Mouse (Mus musculus) midbrain, embryonic 10.5 days (tissue): Measurements from ENCODE around the gene Slc35f6. TPM values are rescaled to one million over a fixed set of nuclear protein-coding genes. Genes with fewer than 3 reads are reported as not detected.

Experiments used
- DNase-seq: peaks from one replicate; pipeline ENCODE4 v3.0.0-alpha.2; 2017; ENCODE audit warnings: low spot score
- H3K27ac ChIP-seq: fragments of 300-500 bp; sonication (generic); replicated peaks from 2 replicates; pipeline ENCODE4 v1.5.1; 2016; ENCODE audit warnings: mild to moderate bottlenecking
- H3K27me3 ChIP-seq: fragments of 300-500 bp; sonication (generic); 2 replicates; pipeline ENCODE4 v1.6.1; 2016; ENCODE audit warnings: low read depth, mild to moderate bottlenecking; ENCODE audit not compliant: poor library complexity, severe bottlenecking
- H3K36me3 ChIP-seq: fragments of 300-500 bp; sonication (generic); 2 replicates; pipeline ENCODE4 v1.6.1; 2016; ENCODE audit warnings: mild to moderate bottlenecking, moderate library complexity
- H3K4me1 ChIP-seq: fragments of 300-500 bp; sonication (generic); 2 replicates; pipeline ENCODE4 v1.6.1; 2016
- H3K4me3 ChIP-seq: fragments of 300-500 bp; sonication (generic); 2 replicates; pipeline ENCODE4 v1.5.1; 2016; ENCODE audit warnings: mild to moderate bottlenecking, moderate library complexity
- H3K9me3 ChIP-seq: fragments of 300-500 bp; sonication (generic); replicated peaks from 2 replicates; pipeline ENCODE4 v1.6.1; 2016; ENCODE audit warnings: mild to moderate bottlenecking
- WGBS: fragments of 180-500 bp; shearing (Covaris S2); methylation state at CpG from one replicate; pipeline ENCODE4 v1.1.7; 2016; 5-methylcytosine and 5-hydroxymethylcytosine counted together
- polyA plus RNA-seq: library from polyadenylated mRNA; unstranded; fragments of >200 nt; fragmentation: Nextera tagmentation; extraction: Ambion mirVana; gene quantifications from 2 replicates; pipeline ENCODE4 v1.2.1, GENCODE M21; 2016

Gene Slc35f6
- polyA plus RNA-seq, 1 experiment from 2014 or later: 26.7 TPM

DNA sequence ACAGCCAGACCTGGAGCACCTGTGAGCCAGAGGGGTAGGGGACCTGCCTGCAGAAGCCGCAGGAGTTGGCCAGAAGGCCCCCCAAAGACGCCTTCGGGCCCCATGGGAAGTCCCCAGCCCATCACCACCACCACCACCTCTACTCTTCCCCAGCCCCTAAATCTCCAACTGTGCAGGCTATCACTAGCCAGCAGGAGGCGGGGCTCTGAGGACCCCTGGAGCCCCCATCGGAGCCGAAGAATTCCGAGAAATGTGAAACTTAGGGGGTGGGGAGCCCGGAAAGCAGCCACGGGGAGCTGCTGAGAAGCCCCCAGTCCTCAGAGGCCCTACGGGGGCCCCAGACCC lies 24.9 kb upstream of the Slc35f6 start:
- Histone ChIP-seq H3K4me3 (peak overlapping the region; percentile 58), H3K27ac (peak overlapping the region; percentile 52), H3K27me3 (peaks cover 77% of the 10 kb centered on the region), H3K9me3 (no peaks in the 10 kb centered on the region), H3K36me3 (no peaks in the 10 kb centered on the region), H3K4me1 (peaks cover 22% of the 10 kb centered on the region)
- DNase-seq: no peak
- WGBS: 0% methylated on average over 10 of the region's 10 CpGs

DNA sequence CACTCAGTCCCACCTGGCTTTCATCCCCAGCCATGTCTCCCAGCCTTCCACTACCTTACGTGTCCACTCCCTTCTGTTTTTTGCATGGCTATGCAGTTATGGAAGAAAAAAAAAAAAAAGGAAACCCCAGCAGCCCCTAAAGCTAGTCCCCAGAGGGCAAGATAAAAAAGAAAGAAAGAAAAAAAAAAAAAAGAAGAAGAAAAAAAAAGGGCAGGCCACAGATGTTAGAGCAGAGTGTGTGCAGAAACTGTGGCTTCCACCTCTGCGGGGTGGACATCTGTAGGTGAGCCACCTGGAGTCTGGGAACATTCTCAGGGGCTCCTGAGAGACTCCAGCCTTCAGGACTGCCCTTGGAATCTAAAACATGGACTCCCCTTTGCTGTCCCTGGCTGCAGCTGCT lies 24.4 kb upstream of the Slc35f6 start:
- DNase-seq: no peak
- Histone ChIP-seq H3K4me1 (peaks cover 20% of the 10 kb centered on the region), H3K9me3 (no peaks in the 10 kb centered on the region), H3K36me3 (no peaks in the 10 kb centered on the region), H3K27me3 (peaks cover 71% of the 10 kb centered on the region), H3K4me3 (peak overlapping the region; percentile 58; the same call in 1 of the 2 replicates), H3K27ac (no peak overlapping the region)
- WGBS: 45% methylated on average over 2 of the region's 2 CpGs

DNA sequence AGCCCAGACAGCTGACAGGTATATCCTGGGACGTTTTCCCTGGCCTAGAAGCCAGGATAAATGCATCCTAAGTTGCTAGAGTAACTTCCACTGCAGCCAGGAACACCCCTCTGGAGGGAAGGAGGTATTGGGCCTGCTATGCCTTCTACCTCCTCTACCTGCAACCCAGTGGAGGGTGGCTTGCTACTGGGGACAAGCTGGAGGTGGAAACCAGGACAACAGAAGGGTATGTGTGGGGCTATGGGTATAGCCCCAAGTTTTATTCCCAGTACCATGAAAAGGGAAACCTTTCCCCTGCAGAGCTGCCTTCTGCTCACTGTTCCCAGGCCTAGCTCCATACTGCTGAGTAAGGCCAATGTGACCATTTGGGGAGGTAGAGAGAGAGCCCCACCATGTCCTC lies 23.4 kb upstream of the Slc35f6 start:
- 38% methylated on average over 1 of the region's 1 CpGs for WGBS
- no peaks in the 10 kb centered on the region for H3K36me3 ChIP-seq
- no peak overlapping the region for H3K27ac ChIP-seq
- no peak for DNase-seq
- H3K4me3 ChIP-seq: no peak overlapping the region
- H3K27me3 ChIP-seq: peaks cover 65% of the 10 kb centered on the region
- no peaks in the 10 kb centered on the region for H3K9me3 ChIP-seq
- peaks cover 20% of the 10 kb centered on the region for H3K4me1 ChIP-seq

DNA sequence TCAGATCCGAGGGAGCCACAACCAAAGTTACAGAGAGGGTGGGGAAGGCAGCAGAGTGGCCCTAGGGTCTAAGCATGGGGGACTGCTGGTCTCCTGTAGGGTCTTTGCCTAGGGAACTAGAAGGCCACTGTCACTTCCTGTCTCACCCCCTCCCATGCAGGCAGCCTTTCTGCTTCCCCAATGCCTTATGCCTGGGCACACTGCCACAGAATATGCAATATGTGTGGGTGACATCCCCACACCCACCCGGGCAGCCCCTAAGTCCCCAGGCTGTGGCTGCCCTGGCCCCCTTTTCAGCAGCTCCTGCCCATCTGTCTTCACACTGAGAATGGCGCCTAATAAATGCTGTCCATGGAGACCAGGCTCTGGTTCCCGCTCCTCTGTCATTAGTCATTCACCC lies 22.8 kb upstream of the Slc35f6 start:
- peaks cover 64% of the 10 kb centered on the region for H3K27me3 ChIP-seq
- 60% methylated on average over 4 of the region's 4 CpGs for WGBS
- no peak overlapping the region for H3K4me3 ChIP-seq
- H3K36me3 ChIP-seq: no peaks in the 10 kb centered on the region
- H3K4me1 ChIP-seq: peaks cover 20% of the 10 kb centered on the region
- H3K9me3 ChIP-seq: no peaks in the 10 kb centered on the region
- DNase-seq: no peak
- no peak overlapping the region for H3K27ac ChIP-seq

DNA sequence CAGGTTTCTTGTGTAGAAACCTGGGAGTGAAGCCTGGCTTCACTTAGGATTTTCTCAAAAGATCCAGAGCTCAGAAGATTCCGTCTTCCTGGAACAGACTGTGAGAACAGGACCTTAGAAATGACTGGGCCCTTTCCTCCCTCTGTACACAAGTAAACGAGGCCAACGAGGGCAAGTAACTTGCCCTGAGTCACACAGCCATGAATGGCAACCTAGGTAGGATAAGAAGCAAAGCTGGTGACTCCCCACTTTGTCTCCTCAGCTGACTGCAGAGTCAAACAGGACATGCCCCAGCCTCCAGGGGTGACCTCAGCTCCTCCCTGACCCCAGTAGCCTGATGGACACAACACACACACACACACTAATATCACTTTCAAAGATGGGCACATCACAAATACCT lies 22.4 kb upstream of the Slc35f6 start:
- DNase-seq: no peak
- 85% methylated on average over 3 of the region's 3 CpGs for WGBS
- Histone ChIP-seq H3K36me3 (no peaks in the 10 kb centered on the region), H3K27ac (no peak overlapping the region), H3K27me3 (peaks cover 61% of the 10 kb centered on the region), H3K4me1 (peaks cover 20% of the 10 kb centered on the region), H3K4me3 (no peak overlapping the region), H3K9me3 (no peaks in the 10 kb centered on the region)

GRCm38 (mm10) chr5:30626331-30627105 lies 21.2 kb upstream of the Slc35f6 start:
- Histone ChIP-seq H3K27ac (no peak overlapping the region), H3K9me3 (no peaks in the 10 kb centered on the region), H3K27me3 (peaks cover 49% of the 10 kb centered on the region), H3K4me1 (peaks cover 20% of the 10 kb centered on the region), H3K4me3 (no peak overlapping the region), H3K36me3 (no peaks in the 10 kb centered on the region)
- DNase-seq: no peak
- 79% methylated on average over 8 of the region's 8 CpGs for WGBS

- WGBS: 80% methylated on average over 3 of the region's 3 CpGs
- no peaks in the 10 kb centered on the region for H3K36me3 ChIP-seq
- DNase-seq: no peak
- H3K27me3 ChIP-seq: peaks cover 30% of the 10 kb centered on the region
- no peaks in the 10 kb centered on the region for H3K9me3 ChIP-seq
- H3K4me1 ChIP-seq: 0 out of 2 replicates have a peak, but pooled peaks cover 3% of the 10 kb centered on the region
- H3K27ac ChIP-seq: no peak overlapping the region
- no peak overlapping the region for H3K4me3 ChIP-seq
Measured at GRCm38 (mm10) chr5:30628511-30628910, 19.2 kb upstream of the Slc35f6 start.

DNA sequence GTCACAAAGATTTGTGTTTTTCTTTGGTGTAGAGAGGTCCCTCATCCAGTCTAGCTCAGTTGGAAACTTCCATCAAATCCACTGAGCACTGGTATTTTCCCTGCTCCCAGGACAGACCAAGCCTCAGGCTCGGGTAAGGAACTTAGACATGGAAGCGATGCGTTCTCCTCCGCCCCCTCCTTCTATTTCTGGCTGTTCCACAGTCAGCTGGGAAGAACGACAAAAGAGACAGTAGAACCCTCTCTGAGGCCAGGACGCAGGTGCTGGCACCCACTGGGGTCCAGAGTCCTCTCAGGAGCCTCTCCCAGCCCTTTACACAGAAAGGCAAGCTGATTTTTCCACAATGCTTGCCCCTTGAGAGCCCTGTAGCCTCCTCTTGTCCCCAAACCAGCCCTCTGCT lies 17.3 kb upstream of the Slc35f6 start:
- Histone ChIP-seq H3K36me3 (no peaks in the 10 kb centered on the region), H3K27me3 (peaks cover 15% of the 10 kb centered on the region), H3K4me1 (no peaks in the 10 kb centered on the region), H3K4me3 (no peak overlapping the region), H3K27ac (no peak overlapping the region), H3K9me3 (no peaks in the 10 kb centered on the region)
- no peak for DNase-seq
- WGBS: 79% methylated on average over 6 of the region's 6 CpGs

DNA sequence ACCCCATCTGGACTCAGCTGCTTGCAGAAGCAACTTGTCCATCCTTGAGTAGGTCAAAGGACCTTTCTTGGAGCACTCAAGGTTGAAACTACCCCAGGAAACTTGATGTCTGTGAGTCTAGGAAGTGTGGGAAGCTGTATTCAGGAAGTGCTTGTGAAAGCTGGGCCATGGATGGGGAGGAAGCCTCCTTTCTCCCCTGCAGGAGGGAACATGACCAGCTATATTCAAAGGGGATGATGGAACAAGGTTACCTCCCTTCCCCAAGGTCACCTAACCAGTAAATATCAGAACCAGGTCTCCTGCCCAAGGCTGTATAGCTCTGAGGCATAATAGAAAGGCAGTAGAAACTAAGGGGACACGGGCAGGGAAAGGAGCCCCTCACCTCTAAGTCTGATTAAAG lies 15.6 kb upstream of the Slc35f6 start:
- H3K9me3 ChIP-seq: no peaks in the 10 kb centered on the region
- peaks cover 12% of the 10 kb centered on the region for H3K27me3 ChIP-seq
- H3K4me1 ChIP-seq: no peaks in the 10 kb centered on the region
- no peak overlapping the region for H3K27ac ChIP-seq
- H3K4me3 ChIP-seq: no peak overlapping the region
- WGBS: 76% methylated on average over 1 of the region's 1 CpGs
- H3K36me3 ChIP-seq: no peaks in the 10 kb centered on the region
- no peak for DNase-seq

GRCm38 (mm10) chr5:30636994-30637393 lies 10.7 kb upstream of the Slc35f6 start:
- no peaks in the 10 kb centered on the region for H3K9me3 ChIP-seq
- no peak overlapping the region for H3K4me3 ChIP-seq
- no peaks in the 10 kb centered on the region for H3K4me1 ChIP-seq
- peaks cover 5% of the 10 kb centered on the region; the same call in 1 of the 2 replicates for H3K27me3 ChIP-seq
- no peaks in the 10 kb centered on the region for H3K36me3 ChIP-seq
- WGBS: 64% methylated on average over 7 of the region's 7 CpGs
- H3K27ac ChIP-seq: no peak overlapping the region
- DNase-seq: no peak

DNA sequence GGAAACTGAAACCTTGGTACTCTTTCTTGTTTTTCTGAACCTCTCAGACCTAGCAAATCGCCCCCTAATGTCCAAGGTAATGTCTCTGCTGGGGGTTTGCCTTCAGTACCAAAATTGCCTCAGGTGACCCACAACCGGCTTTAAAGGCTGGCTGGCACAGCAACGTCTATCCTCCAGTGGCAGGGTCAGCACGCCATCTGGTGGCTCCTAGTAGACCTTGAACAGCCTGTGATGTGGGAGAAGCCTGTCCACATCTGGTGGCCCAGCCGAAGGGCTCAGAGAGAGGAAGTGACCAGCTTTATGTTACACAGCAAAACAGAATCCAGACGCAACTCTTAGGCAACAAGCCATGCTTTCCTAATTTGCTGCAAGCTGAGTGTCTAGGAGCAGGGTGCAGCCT lies 9.7 kb upstream of the Slc35f6 start:
- Histone ChIP-seq H3K27me3 (peaks cover 5% of the 10 kb centered on the region; the same call in 1 of the 2 replicates), H3K4me1 (no peaks in the 10 kb centered on the region), H3K9me3 (no peaks in the 10 kb centered on the region), H3K4me3 (no peak overlapping the region), H3K36me3 (no peaks in the 10 kb centered on the region), H3K27ac (no peak overlapping the region)
- DNase-seq: peak; percentile 73
- WGBS: 8% methylated on average over 6 of the region's 6 CpGs

GRCm38 (mm10) chr5:30643477-30644179 lies 4.1 kb upstream of the Slc35f6 start:
- WGBS: 73% methylated on average over 5 of the region's 5 CpGs
- Histone ChIP-seq H3K4me1 (peaks cover 16% of the 10 kb centered on the region), H3K27ac (no peak overlapping the region), H3K27me3 (no peaks in the 10 kb centered on the region), H3K36me3 (no peaks in the 10 kb centered on the region), H3K4me3 (no peak overlapping the region), H3K9me3 (no peaks in the 10 kb centered on the region)
- no peak for DNase-seq

GRCm38 (mm10) chr5:30646036-30646435 lies 1.7 kb upstream of the Slc35f6 start:
- no peaks in the 10 kb centered on the region for H3K9me3 ChIP-seq
- 77% methylated on average over 2 of the region's 2 CpGs for WGBS
- peaks cover 29% of the 10 kb centered on the region for H3K4me1 ChIP-seq

More at GRCm38 (mm10) chr5:30646036-30646435, 1.7 kb upstream of the Slc35f6 start:
- no peaks in the 10 kb centered on the region for H3K36me3 ChIP-seq
- no peak for DNase-seq
- no peak overlapping the region for H3K27ac ChIP-seq
- H3K4me3 ChIP-seq: no peak overlapping the region
- no peaks in the 10 kb centered on the region for H3K27me3 ChIP-seq
